Mouse (Mus musculus): Measurements from ENCODE around the gene Sepsecs.
"Not testable (repeated sequence)": the region's sequence is repeated elsewhere in the genome, so short reads cannot be mapped to it uniquely, and the experiment has no call there.

Sepsecs gene

GRCm38 (mm10) chr5:52669426-52670191, at the start of gene Sepsecs:
Gene Sepsecs (minus strand): TSS chr5:52669708.
- DNase-seq (ENCODE audit: low read depth, low spot score) = peak; percentile 87

- no peak for DNase-seq (ENCODE audit: low read depth, low spot score)
Measured at GRCm38 (mm10) chr5:52716742-52717448, 47.4 kb upstream of the Sepsecs start.

DNA sequence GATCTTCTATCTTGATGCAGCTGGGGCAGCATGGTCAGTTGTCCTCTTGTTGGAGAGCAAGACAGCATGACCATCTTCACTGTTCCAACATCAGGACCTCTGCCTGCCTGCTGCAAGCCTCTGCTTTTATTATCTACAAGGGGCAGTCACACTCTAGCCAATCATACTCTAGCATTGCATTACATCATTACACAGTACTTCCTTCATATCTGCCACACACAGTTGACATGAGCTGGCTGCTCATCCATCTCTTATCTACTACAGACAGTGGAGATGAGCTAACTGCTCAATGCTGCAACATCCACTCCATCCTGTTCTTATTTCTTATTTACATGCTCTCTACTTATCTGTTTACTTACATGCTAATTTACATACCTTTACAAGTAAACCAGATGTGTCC, 43.2 kb upstream of the Sepsecs start:
- DNase-seq (ENCODE audit: low read depth, low spot score) = no peak

DNA sequence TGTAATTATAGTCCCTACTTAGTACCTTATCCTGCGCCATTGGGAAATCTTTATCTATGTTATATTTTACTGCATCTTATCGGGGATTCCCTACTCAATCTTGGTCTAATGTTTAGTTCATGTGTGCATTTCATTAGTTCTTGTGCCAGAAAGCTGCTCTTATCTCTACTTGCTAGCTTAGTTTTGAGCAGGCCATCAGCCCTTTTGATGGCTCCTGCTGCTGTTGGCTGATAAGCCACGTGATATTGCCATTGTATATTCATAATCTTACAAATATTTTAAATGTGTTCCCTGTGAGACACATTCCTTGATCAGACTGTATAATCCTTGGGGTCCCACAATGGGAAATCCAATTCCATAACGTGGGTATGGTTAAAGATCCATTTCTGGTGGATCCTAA, 35.1 kb upstream of the Sepsecs start:
- no peak for DNase-seq (ENCODE audit: low read depth, low spot score)

GRCm38 (mm10) chr5:52697882-52698440, 28.5 kb upstream of the Sepsecs start:
- not testable (repeated sequence) for DNase-seq (ENCODE audit: low read depth, low spot score)

GRCm38 (mm10) chr5:52697291-52697690, 27.8 kb upstream of the Sepsecs start:
- no peak for DNase-seq (ENCODE audit: low read depth, low spot score)

DNA sequence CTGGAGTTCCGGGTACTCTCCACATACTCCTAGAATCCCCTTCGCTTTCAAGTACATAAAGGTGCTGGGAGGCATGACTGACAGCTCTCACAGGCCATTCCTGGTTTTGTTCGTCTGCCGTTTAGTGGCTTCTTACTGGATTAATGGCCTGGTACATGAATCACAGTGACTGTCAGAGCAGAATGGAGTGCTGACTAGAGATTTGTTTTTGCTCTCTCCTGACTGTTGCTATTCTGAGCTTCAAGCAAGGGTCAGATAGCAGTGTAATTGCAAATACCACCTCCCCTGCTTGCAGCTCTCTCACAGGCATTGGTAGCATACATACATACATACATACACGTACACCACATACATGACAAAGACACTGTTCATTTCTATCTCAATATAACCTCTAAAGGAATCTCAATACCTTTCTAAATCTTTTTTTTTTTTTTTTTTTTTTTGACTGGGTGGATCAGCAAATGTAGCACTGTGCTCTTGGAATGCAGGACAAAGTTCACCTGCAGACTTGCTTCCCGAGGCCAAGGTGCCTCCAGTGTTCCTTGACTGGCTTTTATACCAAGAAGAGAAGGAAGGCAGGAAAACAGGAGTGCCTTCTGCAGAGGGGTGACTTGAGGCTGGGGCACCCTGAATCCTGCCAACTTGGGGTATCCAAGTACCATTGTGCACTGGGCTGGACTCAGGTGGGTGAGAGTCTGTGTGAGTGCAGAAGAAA, 18.4 kb upstream of the Sepsecs start:
- DNase-seq (ENCODE audit: low read depth, low spot score) = no peak

- no peak for DNase-seq (ENCODE audit: low read depth, low spot score)
Measured at GRCm38 (mm10) chr5:52681111-52681510, 11.6 kb upstream of the Sepsecs start.

DNA sequence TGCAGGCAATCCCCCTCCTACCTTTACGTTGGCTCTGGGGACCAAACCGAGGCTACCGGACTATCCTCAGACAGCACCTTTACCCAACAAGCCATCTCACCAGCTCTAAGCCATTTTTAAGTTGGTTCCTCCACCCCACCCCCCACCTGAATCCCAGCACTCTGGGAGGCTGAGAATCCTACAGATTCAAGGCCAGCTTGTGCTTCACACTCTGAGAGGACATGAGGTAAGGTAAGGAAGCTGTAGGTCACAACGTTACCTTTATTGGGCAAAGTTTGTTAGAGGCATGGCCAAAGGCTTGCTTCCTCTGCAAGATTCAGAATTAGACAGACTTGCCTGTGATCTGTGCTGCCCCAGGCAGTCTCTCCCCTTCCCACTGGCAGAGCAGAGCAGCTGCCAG, 10.7 kb upstream of the Sepsecs start:
- no peak for DNase-seq (ENCODE audit: low read depth, low spot score)

GRCm38 (mm10) chr5:52678498-52679070, 9.1 kb upstream of the Sepsecs start:
- no peak for DNase-seq (ENCODE audit: low read depth, low spot score)

DNA sequence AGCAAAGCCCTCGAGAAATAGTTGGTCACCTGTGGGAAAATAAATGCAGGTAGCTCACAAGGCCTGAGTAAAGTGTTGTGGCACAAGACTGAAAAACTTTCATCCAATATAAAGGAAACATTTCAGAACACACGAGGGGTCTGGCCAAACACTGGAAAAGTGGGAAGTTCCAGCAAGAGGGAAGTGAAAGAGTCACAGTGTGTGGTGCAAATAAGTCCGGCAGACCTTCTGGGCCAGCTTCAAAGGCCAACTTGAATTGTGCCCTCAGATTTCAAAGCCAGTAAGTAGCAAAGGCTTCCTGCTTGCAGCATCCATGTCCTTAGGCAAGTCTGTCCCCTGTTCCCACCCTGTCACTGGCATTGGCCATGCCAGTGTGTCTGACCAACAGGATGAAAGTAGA, 7.6 kb upstream of the Sepsecs start:
- DNase-seq (ENCODE audit: low read depth, low spot score) = no peak

DNA sequence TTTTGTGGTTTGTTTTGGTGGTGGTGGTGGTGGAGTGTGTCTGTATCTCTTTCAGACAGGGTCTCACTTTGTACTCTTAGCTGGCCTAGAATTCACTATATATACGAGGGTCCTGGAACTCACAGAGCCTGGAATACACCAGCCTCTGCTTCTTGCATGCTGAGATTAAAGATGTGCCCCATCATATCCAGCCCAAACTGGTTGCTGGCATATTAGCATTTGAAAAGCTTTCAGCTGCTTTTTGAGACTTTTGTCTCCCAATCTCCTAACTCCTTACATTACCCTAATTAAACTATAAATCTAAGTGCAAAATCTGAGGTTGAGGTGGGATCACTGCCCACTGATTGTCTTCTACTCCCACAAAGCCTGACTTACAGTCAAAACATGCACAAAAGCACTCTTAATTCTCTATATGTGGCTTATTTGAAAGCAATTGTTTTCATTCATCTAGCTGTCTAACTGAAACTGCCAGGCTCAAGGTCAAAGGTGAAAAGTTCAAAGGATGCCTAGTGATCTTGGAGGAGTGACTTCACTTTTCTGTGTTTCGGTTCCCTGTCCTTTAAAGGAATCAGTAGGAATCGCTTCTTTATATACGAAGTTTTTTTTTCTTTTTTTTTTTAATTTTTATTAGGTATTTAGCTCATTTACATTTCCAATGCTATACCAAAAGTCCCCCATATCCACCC, 5.0 kb upstream of the Sepsecs start:
- DNase-seq (ENCODE audit: low read depth, low spot score) = no peak

GRCm38 (mm10) chr5:52673341-52673740, 3.8 kb upstream of the Sepsecs start:
- no peak for DNase-seq (ENCODE audit: low read depth, low spot score)

- no peak for DNase-seq (ENCODE audit: low read depth, low spot score)
Measured at GRCm38 (mm10) chr5:52670745-52671144, 1.2 kb upstream of the Sepsecs start.

DNA sequence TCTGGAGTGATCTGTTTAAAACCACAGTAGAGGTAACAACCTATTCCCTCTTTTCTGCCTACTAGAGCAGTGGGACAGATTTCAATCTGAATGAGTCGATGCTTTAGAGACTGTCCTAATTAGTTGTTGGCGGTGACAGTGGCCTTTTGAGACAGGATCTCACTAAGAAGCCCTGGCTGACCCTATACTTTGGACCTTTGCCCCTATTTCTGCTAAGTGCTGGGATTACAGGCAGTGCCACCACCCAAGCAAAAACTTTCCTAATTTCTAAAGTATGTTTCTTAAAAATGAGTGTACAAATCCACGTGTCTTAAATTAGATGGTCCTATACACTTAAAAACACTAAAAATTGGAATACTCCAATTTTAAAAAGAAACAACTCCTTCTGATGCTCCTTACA, 2.7 kb downstream of the Sepsecs start:
- no peak for DNase-seq (ENCODE audit: low read depth, low spot score)

DNA sequence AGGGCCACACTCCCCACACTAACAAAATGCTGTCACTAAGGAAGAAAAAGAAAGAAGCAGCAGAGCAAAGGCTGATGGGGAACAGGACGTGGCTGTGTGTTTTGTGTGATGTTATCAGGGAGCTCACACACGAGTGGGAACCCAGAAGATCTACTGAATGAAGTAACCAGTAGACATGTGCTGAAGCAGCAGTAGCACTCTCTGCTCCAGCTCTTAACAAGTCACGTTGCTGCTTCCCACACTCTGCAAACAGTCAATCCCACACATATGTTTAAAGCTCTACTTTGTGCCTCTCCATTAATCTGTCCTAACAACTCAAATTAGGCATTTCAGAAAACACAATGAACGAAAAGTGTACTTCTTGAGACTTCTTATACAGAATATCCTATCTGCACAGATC, 11.6 kb downstream of the Sepsecs start:
- DNase-seq (ENCODE audit: low read depth, low spot score) = no peak

DNA sequence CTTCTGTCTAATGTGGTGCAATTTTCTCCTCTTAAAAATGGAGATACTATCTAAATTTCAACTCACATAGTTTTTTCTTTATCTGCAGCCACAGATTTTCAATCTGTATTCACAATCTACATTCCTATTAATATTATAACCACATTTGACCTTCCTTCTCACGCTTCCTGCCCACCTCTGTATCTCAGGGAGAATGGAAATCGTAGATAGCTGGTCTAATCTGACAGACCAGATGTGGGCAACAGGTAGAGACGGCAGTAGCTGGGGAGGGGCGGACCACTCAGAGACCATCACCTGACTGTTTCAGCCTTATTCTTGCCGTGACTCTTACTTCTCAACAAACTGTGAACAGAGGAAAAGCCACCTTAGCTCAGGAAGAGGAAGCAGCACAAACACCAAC, 12.2 kb downstream of the Sepsecs start:
- no peak for DNase-seq (ENCODE audit: low read depth, low spot score)

- no peak for DNase-seq (ENCODE audit: low read depth, low spot score)
Measured at GRCm38 (mm10) chr5:52655992-52656391, 13.5 kb downstream of the Sepsecs start.

DNA sequence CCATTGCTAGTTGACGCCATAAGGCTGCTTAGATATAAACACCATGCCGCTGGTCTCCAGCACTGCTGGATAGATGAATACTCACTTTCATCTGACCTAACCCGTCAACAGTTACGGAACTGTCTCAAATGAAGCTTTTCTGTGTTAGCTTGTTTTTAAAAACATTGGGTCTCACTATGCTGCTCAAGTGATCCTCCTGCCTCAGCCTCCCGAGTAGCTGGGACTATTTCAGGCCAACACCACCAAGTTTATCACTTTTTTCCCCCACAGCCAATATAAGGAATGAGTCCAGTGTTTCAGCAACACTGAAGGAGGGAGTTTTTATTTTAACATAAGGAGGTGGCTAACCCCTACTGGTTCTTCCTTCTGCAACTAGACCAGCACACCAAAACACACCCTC, 14.5 kb downstream of the Sepsecs start:
- DNase-seq (ENCODE audit: low read depth, low spot score) = no peak

GRCm38 (mm10) chr5:52652606-52653005, 16.9 kb downstream of the Sepsecs start:
- DNase-seq (ENCODE audit: low read depth, low spot score) = no peak

DNA sequence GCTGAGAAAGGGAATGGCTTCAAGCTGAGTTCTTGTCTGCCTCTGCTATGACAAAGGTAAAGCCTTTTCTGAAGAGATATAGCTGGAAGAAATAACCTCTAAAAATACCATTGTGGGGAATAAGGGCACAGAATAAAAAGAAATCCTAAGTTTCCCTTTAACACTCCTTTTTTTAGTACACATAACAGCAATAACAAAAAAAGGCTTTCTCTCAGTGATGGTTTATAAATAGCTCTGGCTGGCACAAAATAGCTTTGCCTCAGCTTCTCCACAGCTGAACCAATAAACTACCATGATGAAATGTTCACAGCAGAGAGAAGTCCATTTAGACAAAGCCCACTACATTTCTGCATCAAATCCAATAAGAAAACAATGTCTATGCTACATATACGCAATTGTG, 17.4 kb downstream of the Sepsecs start:
- no peak for DNase-seq (ENCODE audit: low read depth, low spot score)
